Mouse (Mus musculus): ENCODE measurements around the gene Atp5k.

GRCm38 (mm10) chr5:108461082-108462065 lies 27.1 kb upstream of the Atp5k start, which contains the start of gene Pcgf3:
- no peak for TF ChIP-seq CTCF (IDR thresholded peaks at IDR 0.05; ENCODE audit: extremely low read depth, insufficient read depth, insufficient read length, insufficient replicate concordance)
- TF ChIP-seq POLR2A (IDR thresholded peaks at IDR 0.05; ENCODE audit: low read depth, low read length) = 0 out of 2 replicates have a peak, but pooled peaks have one; percentile 8

All from spleen, adult 2 months (tissue).